In the genomic region with DNA sequence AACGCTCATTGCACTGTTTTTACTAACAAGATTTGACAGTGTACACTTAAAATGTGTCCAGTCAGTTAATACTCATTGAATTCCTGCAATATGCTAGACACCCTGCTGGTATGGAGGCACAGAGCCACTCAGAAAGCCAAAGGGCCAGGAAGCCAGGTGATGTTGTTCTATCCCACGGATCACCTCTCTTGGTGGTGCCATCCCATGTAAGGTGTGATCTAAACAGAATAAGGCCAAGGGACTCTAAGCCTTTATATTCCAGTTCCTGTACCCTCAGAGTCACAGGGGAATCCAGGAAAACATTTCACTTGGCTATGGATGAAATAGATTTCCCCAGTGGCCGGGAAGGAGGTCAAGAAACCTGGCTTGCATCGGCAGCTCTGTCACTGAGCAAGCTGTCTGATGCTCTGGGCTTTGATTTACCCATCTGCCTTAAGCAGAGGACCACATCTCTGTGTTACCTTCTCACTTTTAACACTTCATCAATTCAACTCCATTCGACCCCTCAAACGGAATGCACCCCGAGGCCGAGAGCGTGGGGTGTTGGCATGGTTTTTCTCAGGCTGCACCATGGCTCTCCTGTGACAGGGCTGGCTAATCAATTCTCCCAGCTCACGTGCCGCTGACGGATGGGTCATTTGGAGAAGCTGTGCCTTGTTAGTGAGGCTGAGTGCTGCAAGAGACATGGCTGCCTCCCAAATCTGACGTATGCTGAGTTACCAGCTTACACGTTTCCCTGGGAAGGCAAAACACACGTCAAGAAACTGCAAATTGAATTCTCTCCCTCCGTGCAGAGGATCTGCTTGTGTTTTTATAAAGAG, we compare ENCODE assay signal across 9 mouse cellular contexts.
DNase-seq lines count a peak whose midpoint lies in the region; ATAC-seq and TF ChIP-seq lines count a peak whose summit lies in the region.
"Had no signal": no experiment of that assay in that cellular context is flagged by ENCODE, and none has a peak within 500 bp of the region (broad histone marks: within the 10 kb centered on the region; RNA-seq: fewer than 3 reads in every experiment).

No protein-coding gene starts in this region.

- no peaks in the 10 kb centered on the region for H3K27me3 ChIP-seq in forebrain, postnatal 0 days (ENCODE audit: insufficient read depth, low read length)

- no peak for TF ChIP-seq CTCF in forebrain, postnatal 0 days (IDR thresholded peaks at IDR 0.05; ENCODE audit: low read depth)

- no peak overlapping the region for H3K9ac ChIP-seq in forebrain, postnatal 0 days

- no peak overlapping the region for H3K27ac ChIP-seq in forebrain, postnatal 0 days (ENCODE audit: low read depth, low read length)

- H3K4me2 ChIP-seq in forebrain, postnatal 0 days (ENCODE audit: low read depth) = peak overlapping the region; percentile 26

- peak; percentile 69 for ATAC-seq in cerebellum, adult (ENCODE audit: insufficient number of reproducible peaks, low FRiP score, low TSS enrichment)
- ATAC-seq in forebrain, postnatal 0 days = peak; percentile 87
- ATAC-seq in inflammation-experienced regulatory T-cells, adult 6 months = no peak

- intact Hi-C loops in left cerebral cortex, postnatal 36 days (cut with DNase I) = no loop called here

- no peaks in the 10 kb centered on the region for H3K9me3 ChIP-seq in forebrain, postnatal 0 days (ENCODE audit: low read length)

- no peaks in the 10 kb centered on the region for H3K36me3 ChIP-seq in forebrain, postnatal 0 days (ENCODE audit: insufficient read depth)

- H3K4me1 ChIP-seq in forebrain, postnatal 0 days (ENCODE audit: insufficient read depth) = 0 out of 2 replicates have a peak, but pooled peaks cover 6% of the 10 kb centered on the region

- WGBS in forebrain, postnatal 0 days = 34% methylated on average over 16 of the region's 16 CpGs

- H3K4me3 ChIP-seq in forebrain, postnatal 0 days (ENCODE audit: low read depth, low read length) = no peak overlapping the region
- H3K4me3 ChIP-seq: myocyte had no signal

- peak; percentile 71 for DNase-seq in Muller cell, postnatal 12 days (ENCODE audit: inconsistent ontology term)
- DNase-seq in forebrain, postnatal 0 days = peak; percentile 90
- peak; percentile 65 for DNase-seq in heart, postnatal 4 days
- DNase-seq in left cerebral cortex, postnatal 36 days (ENCODE audit: low spot score in 2 of 2) = peak; percentile 53 to 54
- peak; percentile 86 to 91 for DNase-seq in right cerebral cortex, postnatal 10 days (ENCODE audit: low spot score in 2 of 2)
- DNase-seq in thymus, adult 18-20 months = no peak

Comparison
In these comparisons a context has a peak if more than half of its experiments do, and no peak if none do; other contexts are left out.
1. DNase-seq: peak in Muller cell, postnatal 12 days (single experiment), forebrain, postnatal 0 days (single experiment), heart, postnatal 4 days (single experiment), left cerebral cortex, postnatal 36 days (2 of 2) and right cerebral cortex, postnatal 10 days (2 of 2); none in thymus, adult 18-20 months (0 of 2).